Mouse (Mus musculus): ENCODE measurements around the gene Olfr721-ps1. TPM values are rescaled to one million over a fixed set of nuclear protein-coding genes. Genes with fewer than 3 reads are reported as not detected.

The Olfr721-ps1 gene
- polyA plus RNA-seq (2014; fragmentation: Illumina TruSeq; extraction: RNeasy Lipid Tissue Mini Kit (QIAGEN cat#74804); ENCODE audit: low replicate concordance), result not detected

GRCm38 (mm10) chr14:14400998-14401397 lies at the start of gene Olfr721-ps1:
TSS of gene Olfr721-ps1 (plus strand) at chr14:14401298.

Other genes starting within 250 kb of the Olfr721-ps1 start
- not detected for gene Olfr720, start 214.5 kb upstream of the Olfr721-ps1 start, polyA plus RNA-seq (2014; fragmentation: Illumina TruSeq; extraction: RNeasy Lipid Tissue Mini Kit (QIAGEN cat#74804); ENCODE audit: low replicate concordance)
- gene Olfr31, start 78.5 kb upstream of the Olfr721-ps1 start, polyA plus RNA-seq (2014; fragmentation: Illumina TruSeq; extraction: RNeasy Lipid Tissue Mini Kit (QIAGEN cat#74804); ENCODE audit: low replicate concordance), result not detected
- not detected for gene Il3ra, start 55.0 kb upstream of the Olfr721-ps1 start, polyA plus RNA-seq (2014; fragmentation: Illumina TruSeq; extraction: RNeasy Lipid Tissue Mini Kit (QIAGEN cat#74804); ENCODE audit: low replicate concordance)